29 mouse cellular contexts compared by ENCODE assay signal in the genomic region with DNA sequence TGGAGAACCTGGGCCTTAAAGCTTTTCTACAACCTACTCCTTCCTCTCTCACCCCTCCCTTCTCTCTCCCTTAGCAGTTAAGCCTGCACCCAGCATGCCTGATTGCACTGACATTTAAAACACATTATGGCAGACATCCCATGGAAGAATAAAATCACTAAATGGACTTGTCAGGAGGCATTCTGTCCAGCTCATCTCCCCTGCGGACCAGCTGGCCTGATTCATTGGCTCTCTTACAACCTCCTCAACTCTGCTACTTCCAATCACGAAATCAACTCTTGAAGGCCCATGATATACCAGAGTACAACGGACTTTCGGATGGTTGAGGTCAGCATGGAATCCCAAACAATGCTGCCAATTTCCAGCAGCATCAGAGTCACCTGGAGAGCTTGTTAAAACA.
A peak's percentile ranks its signal among the peaks of the same experiment; 100 is the strongest.
DNase-seq lines count a peak whose midpoint lies in the region; ATAC-seq and TF ChIP-seq lines count a peak whose summit lies in the region.
"Had no signal": no experiment of that assay in that cellular context is flagged by ENCODE, and none has a peak within 500 bp of the region (broad histone marks: within the 10 kb centered on the region; RNA-seq: fewer than 3 reads in every experiment).

No protein-coding gene starts in this region.

- no peaks in the 10 kb centered on the region for H3K9me3 ChIP-seq in embryonic facial prominence, embryonic 11.5 days (replicated peaks; ENCODE audit: control insufficient read depth, low read length)
- no peaks in the 10 kb centered on the region for H3K9me3 ChIP-seq in embryonic facial prominence, embryonic 10.5 days
- no peaks in the 10 kb centered on the region for H3K9me3 ChIP-seq in hindbrain, postnatal 0 days (ENCODE audit: low read length)
- H3K9me3 ChIP-seq in hindbrain, embryonic 13.5 days: no peaks in the 10 kb centered on the region
- H3K9me3 ChIP-seq: embryonic facial prominence, embryonic 13.5 days; forebrain, embryonic 13.5 days; kidney, embryonic 15.5 days; limb, embryonic 13.5 days; lung, embryonic 15.5 days; midbrain, embryonic 10.5 days; neural tube, embryonic 12.5 days had no signal

- TF ChIP-seq CTCF in hindbrain, postnatal 0 days (IDR thresholded peaks at IDR 0.05; ENCODE audit: low read depth): no peak

- no peak overlapping the region for H3K4me2 ChIP-seq in embryonic facial prominence, embryonic 11.5 days (ENCODE audit: low read depth, low read length)
- H3K4me2 ChIP-seq in hindbrain, postnatal 0 days (ENCODE audit: low read depth, low read length): no peak overlapping the region
- no peak overlapping the region for H3K4me2 ChIP-seq in hindbrain, embryonic 13.5 days
- H3K4me2 ChIP-seq: embryonic facial prominence, embryonic 13.5 days; forebrain, embryonic 13.5 days; hindbrain, embryonic 14.5 days; kidney, embryonic 15.5 days; limb, embryonic 13.5 days; liver, embryonic 11.5 days; lung, embryonic 15.5 days; neural tube, embryonic 12.5 days had no signal

- no peak for DNase-seq in cerebellum, adult 9-10 months
- no peak for DNase-seq in embryonic facial prominence, embryonic 11.5 days (ENCODE audit: low spot score)
- no peak for DNase-seq in embryonic facial prominence, embryonic 10.5 days (ENCODE audit: low spot score)
- DNase-seq in hindbrain, postnatal 0 days (ENCODE audit: low spot score): peak; percentile 53
- peak; percentile 75 for DNase-seq in retina, postnatal 1 day
- DNase-seq: adrenal gland, adult 8-10 months; heart, postnatal 14 days; kidney, adult 18-20 months; kidney, postnatal 25 days; right cerebral cortex, postnatal 14 days; thymus, adult 18-20 months; thymus, postnatal 25 days had no signal

- H3K36me3 ChIP-seq in embryonic facial prominence, embryonic 11.5 days (replicated peaks; ENCODE audit: control insufficient read depth, insufficient read depth, low read depth, low read length): no peaks in the 10 kb centered on the region
- H3K36me3 ChIP-seq in embryonic facial prominence, embryonic 10.5 days (replicated peaks): no peaks in the 10 kb centered on the region
- H3K36me3 ChIP-seq in hindbrain, postnatal 0 days (ENCODE audit: insufficient read depth, low read length): no peaks in the 10 kb centered on the region
- no peaks in the 10 kb centered on the region for H3K36me3 ChIP-seq in hindbrain, embryonic 13.5 days
- H3K36me3 ChIP-seq: embryonic facial prominence, embryonic 13.5 days; kidney, embryonic 15.5 days; limb, embryonic 13.5 days; lung, embryonic 15.5 days; midbrain, embryonic 10.5 days; neural tube, embryonic 12.5 days had no signal

- 80% methylated on average over 4 of the region's 4 CpGs for WGBS in embryonic facial prominence, embryonic 11.5 days
- 75% methylated on average over 4 of the region's 4 CpGs for WGBS in embryonic facial prominence, embryonic 10.5 days
- 48% methylated on average over 4 of the region's 4 CpGs for WGBS in hindbrain, postnatal 0 days
- WGBS in hindbrain, embryonic 13.5 days: 64% methylated on average over 4 of the region's 4 CpGs

- H3K27ac ChIP-seq in embryonic facial prominence, embryonic 11.5 days (replicated peaks; ENCODE audit: low read depth, low read length): no peak overlapping the region
- no peak overlapping the region for H3K27ac ChIP-seq in embryonic facial prominence, embryonic 10.5 days (replicated peaks)
- no peak overlapping the region for H3K27ac ChIP-seq in hindbrain, postnatal 0 days
- H3K27ac ChIP-seq in hindbrain, embryonic 13.5 days: no peak overlapping the region
- H3K27ac ChIP-seq: embryonic facial prominence, embryonic 13.5 days; forebrain, embryonic 13.5 days; hindbrain, embryonic 14.5 days; kidney, embryonic 15.5 days; limb, embryonic 13.5 days; lung, embryonic 15.5 days; midbrain, embryonic 10.5 days; neural tube, embryonic 12.5 days; stomach, postnatal 0 days had no signal

- no peaks in the 10 kb centered on the region for H3K27me3 ChIP-seq in embryonic facial prominence, embryonic 11.5 days (ENCODE audit: control insufficient read depth, insufficient read depth, low read length)
- no peaks in the 10 kb centered on the region for H3K27me3 ChIP-seq in embryonic facial prominence, embryonic 10.5 days (replicated peaks; ENCODE audit: low read depth, poor library complexity, severe bottlenecking)
- no peaks in the 10 kb centered on the region for H3K27me3 ChIP-seq in hindbrain, postnatal 0 days (ENCODE audit: insufficient read depth, low read length)
- no peaks in the 10 kb centered on the region for H3K27me3 ChIP-seq in hindbrain, embryonic 13.5 days
- H3K27me3 ChIP-seq: CH12.LX; embryonic facial prominence, embryonic 13.5 days; forebrain, embryonic 13.5 days; kidney, embryonic 15.5 days; limb, embryonic 13.5 days; lung, embryonic 15.5 days; neural tube, embryonic 12.5 days had no signal

- H3K9ac ChIP-seq in embryonic facial prominence, embryonic 11.5 days (replicated peaks; ENCODE audit: low read length): no peak overlapping the region
- no peak overlapping the region for H3K9ac ChIP-seq in hindbrain, postnatal 0 days (replicated peaks; ENCODE audit: low read length)
- H3K9ac ChIP-seq in hindbrain, embryonic 13.5 days: no peak overlapping the region
- H3K9ac ChIP-seq: embryonic facial prominence, embryonic 13.5 days; forebrain, embryonic 13.5 days; hindbrain, embryonic 14.5 days; kidney, embryonic 15.5 days; limb, embryonic 13.5 days; lung, embryonic 15.5 days; neural tube, embryonic 12.5 days had no signal

- no peak overlapping the region for H3K4me3 ChIP-seq in embryonic facial prominence, embryonic 11.5 days (ENCODE audit: low read depth, low read length)
- H3K4me3 ChIP-seq in embryonic facial prominence, embryonic 10.5 days: no peak overlapping the region
- H3K4me3 ChIP-seq in hindbrain, postnatal 0 days (ENCODE audit: low read length): no peak overlapping the region
- H3K4me3 ChIP-seq in hindbrain, embryonic 13.5 days: no peak overlapping the region
- H3K4me3 ChIP-seq: embryonic facial prominence, embryonic 13.5 days; erythroblast, embryonic 14.5 days; forebrain, embryonic 13.5 days; kidney, embryonic 15.5 days; limb, embryonic 13.5 days; lung, embryonic 15.5 days; midbrain, embryonic 10.5 days; myocyte; neural tube, embryonic 12.5 days had no signal

- H3K4me1 ChIP-seq in embryonic facial prominence, embryonic 11.5 days (ENCODE audit: control insufficient read depth, insufficient read depth, low read length): no peaks in the 10 kb centered on the region
- H3K4me1 ChIP-seq in embryonic facial prominence, embryonic 10.5 days: no peaks in the 10 kb centered on the region
- H3K4me1 ChIP-seq in hindbrain, postnatal 0 days (ENCODE audit: insufficient read depth, low read length): no peaks in the 10 kb centered on the region
- no peaks in the 10 kb centered on the region for H3K4me1 ChIP-seq in hindbrain, embryonic 13.5 days (replicated peaks)
- H3K4me1 ChIP-seq: embryonic facial prominence, embryonic 13.5 days; forebrain, embryonic 13.5 days; kidney, embryonic 15.5 days; limb, embryonic 13.5 days; lung, embryonic 15.5 days; neural tube, embryonic 12.5 days had no signal

- ATAC-seq in cerebellum, adult (ENCODE audit: insufficient number of reproducible peaks, low FRiP score, low TSS enrichment): 0 out of 2 replicates have a peak, but pooled peaks have one; percentile 20
- 0 out of 2 replicates have a peak, but pooled peaks have one; percentile 14 for ATAC-seq in embryonic facial prominence, embryonic 11.5 days (replicated peaks; ENCODE audit: insufficient number of reproducible peaks, low FRiP score, low TSS enrichment, low read depth)
- peak; percentile 56; the same call in 1 of the 2 replicates for ATAC-seq in hindbrain, postnatal 0 days
- no peak for ATAC-seq in hindbrain, embryonic 13.5 days (ENCODE audit: low FRiP score)
- no peak for ATAC-seq in erythroid progenitor cell, adult 5-6 weeks (replicated peaks; ENCODE audit: low FRiP score, poor library complexity, severe bottlenecking)
- ATAC-seq: forebrain, embryonic 13.5 days; midbrain, embryonic 16.5 days had no signal

Comparison
In these comparisons a context has a peak if more than half of its experiments do, and no peak if none do; other contexts are left out.
1. ATAC-seq: peak in cerebellum, adult (single experiment), embryonic facial prominence, embryonic 11.5 days (single experiment) and hindbrain, postnatal 0 days (single experiment); none in hindbrain, embryonic 13.5 days (single experiment) and erythroid progenitor cell, adult 5-6 weeks (single experiment).
2. DNase-seq: peak in hindbrain, postnatal 0 days (single experiment) and retina, postnatal 1 day (single experiment); none in cerebellum, adult 9-10 months (single experiment), embryonic facial prominence, embryonic 11.5 days (single experiment) and embryonic facial prominence, embryonic 10.5 days (single experiment).